Mouse (Mus musculus): ENCODE measurements around the gene Mia3.
A peak's percentile ranks its signal among the peaks of the same experiment; 100 is the strongest.

The Mia3 gene

GRCm38 (mm10) chr1:183296877-183297383 is 72.4 kb downstream of the Mia3 start, which contains the start of gene Brox:
Brox (minus strand) TSS chr1:183297269.
- peak; percentile 83; the same call in 1 of the 2 replicates for TF ChIP-seq GATA4 (IDR thresholded peaks at IDR 0.05; ENCODE audit: insufficient replicate concordance, low read length)

- TF ChIP-seq GATA4 (IDR thresholded peaks at IDR 0.05; ENCODE audit: insufficient replicate concordance, low read length): no peak
Measured at GRCm38 (mm10) chr1:183296465-183296864, 72.9 kb downstream of the Mia3 start, which contains the start of gene Aida. Aida (plus strand) TSS chr1:183296590.

- no peak for TF ChIP-seq GATA4 (IDR thresholded peaks at IDR 0.05; ENCODE audit: insufficient replicate concordance, low read length)
Measured at GRCm38 (mm10) chr1:183289576-183289975, 79.8 kb downstream of the Mia3 start.

DNA sequence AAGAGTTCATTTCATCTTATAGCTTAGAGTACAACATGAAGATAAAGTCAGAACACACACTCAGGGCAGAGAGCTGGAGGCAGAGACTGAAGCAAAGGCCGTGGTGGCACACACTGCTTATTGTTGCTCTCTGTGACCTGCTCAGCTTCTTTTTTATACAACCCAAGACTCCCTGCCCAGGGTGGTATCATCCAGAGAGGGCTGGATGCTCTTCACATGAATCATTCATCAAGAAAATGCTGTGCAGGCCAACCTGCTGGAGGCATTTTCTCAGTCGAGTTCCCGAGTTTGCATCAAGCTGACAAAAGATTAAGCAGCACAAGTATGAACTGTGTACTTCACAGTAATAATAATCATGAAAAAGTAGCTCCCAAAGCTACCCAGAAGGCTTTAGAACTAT is 81.0 kb downstream of the Mia3 start:
- TF ChIP-seq GATA4 (IDR thresholded peaks at IDR 0.05; ENCODE audit: insufficient replicate concordance, low read length): no peak
